Mouse (Mus musculus): ENCODE data around the gene Med9.

Med9 gene

GRCm38 (mm10) chr11:59994318-59994717 is 46.3 kb downstream of the Med9 start:
- DNase-seq (ENCODE audit: low spot score in 2 of 2), result no peak

DNA sequence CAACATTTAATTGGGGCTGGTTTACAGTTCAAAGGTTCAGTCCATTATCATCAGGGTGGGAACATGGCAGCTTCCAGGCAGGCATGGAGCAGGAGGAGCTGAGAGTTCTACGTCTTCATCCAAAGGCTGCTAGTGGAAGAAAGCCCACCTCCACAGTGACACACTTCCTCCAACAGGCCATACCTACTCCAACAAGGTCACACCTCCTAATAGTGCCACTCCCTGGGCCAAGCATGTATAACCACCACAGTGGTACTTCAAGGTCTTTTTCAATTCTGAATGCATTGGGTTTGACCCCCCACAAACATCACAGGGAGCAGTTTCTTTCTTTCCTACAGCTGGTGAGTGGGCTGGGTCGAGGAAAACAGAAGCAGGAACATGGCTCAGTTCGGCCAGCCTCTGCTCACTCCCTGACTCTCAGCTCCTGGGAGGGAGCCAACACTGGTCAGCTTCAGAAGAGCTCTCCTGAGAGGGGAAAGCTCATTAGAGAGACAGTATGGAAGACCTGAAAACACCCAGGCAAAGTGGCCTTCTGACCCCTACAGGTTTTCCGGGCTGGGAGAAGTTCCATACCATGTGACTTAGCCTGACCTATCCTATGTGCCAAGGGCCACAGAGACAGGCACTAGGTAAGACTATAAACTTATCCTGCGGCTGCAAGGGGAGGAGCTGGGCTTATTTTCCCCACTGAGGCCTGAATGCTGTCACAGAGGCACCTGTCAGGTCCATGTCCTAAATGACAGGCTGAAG is 53.4 kb downstream of the Med9 start:
- no peak for DNase-seq (ENCODE audit: low spot score in 2 of 2)

GRCm38 (mm10) chr11:60003811-60004210 is 55.8 kb downstream of the Med9 start:
- no peak for DNase-seq (ENCODE audit: low spot score in 2 of 2)

- no peak for DNase-seq (ENCODE audit: low spot score in 2 of 2)
Observed at GRCm38 (mm10) chr11:60004716-60005115, 56.7 kb downstream of the Med9 start.

DNA sequence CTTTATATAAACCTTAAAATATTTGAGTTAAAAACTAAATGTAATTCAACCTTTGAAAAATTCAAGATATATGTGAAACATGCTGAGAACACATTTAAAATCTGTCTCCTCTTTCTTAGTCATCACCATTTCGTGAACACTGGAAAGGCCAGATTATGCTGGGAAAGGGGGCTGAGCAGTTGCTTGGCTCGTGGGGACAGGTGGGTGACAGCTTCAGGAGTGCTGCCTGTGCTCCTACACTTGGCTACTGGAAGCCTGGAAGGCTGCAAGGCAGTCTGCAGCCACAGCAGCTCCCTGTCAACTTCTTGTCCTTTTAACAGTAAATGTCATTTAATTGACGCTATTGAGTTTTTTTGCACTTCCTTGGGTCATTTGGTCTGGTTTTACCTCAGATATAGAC is 57.9 kb downstream of the Med9 start:
- no peak for DNase-seq (ENCODE audit: low spot score in 2 of 2)

DNA sequence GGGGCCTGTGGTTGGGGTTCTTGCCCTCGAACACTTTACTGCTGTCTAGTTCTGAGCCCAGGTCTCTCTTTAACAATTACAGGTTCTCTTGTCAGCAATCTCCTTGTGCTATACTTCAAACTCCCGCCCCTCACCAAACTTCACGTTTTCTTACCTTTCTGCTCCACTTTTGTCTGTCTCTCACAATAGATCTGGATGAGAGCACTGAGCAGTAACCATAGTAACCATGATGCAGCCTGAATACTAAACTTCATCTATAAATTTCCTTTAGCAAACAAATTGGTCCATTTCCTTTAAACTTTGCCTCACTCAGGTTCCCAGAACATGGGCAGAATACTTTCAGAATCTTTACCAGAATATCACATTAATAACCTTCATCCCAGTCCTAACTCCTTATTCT is 61.4 kb downstream of the Med9 start:
- no peak for DNase-seq (ENCODE audit: low spot score in 2 of 2)

DNA sequence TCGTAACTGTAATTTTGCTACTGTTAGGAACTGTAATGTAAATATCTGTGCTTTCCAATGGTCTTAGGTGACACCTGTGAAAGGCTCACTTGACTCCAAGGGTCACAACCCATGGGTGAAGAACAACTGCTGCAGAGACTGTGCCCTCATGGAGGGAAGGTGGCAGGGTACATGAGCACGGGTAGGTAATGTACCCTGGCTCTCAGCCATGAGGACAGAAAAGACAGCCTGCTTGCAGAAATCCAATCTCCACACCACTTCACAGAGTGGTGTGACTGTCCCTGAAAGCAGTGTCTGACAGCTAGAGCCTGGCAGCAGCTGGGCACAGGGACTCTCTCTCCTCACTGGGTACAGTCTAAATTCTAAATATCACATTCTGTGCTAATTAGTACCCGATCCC is 63.5 kb downstream of the Med9 start:
- no peak for DNase-seq (ENCODE audit: low spot score in 2 of 2)
